Mouse (Mus musculus) 3T3-L1 (cell line): ENCODE measurements around the gene Hoxb7.

Source experiments
- DNase-seq: peaks from one replicate; pipeline ENCODE4 v3.0.0-alpha.2; 2015; ENCODE audit warnings: low read depth, low spot score

Gene Hoxb7

GRCm38 (mm10) chr11:96299781-96300180 is 13.4 kb downstream of the Hoxb7 start:
- no peak for DNase-seq

DNA sequence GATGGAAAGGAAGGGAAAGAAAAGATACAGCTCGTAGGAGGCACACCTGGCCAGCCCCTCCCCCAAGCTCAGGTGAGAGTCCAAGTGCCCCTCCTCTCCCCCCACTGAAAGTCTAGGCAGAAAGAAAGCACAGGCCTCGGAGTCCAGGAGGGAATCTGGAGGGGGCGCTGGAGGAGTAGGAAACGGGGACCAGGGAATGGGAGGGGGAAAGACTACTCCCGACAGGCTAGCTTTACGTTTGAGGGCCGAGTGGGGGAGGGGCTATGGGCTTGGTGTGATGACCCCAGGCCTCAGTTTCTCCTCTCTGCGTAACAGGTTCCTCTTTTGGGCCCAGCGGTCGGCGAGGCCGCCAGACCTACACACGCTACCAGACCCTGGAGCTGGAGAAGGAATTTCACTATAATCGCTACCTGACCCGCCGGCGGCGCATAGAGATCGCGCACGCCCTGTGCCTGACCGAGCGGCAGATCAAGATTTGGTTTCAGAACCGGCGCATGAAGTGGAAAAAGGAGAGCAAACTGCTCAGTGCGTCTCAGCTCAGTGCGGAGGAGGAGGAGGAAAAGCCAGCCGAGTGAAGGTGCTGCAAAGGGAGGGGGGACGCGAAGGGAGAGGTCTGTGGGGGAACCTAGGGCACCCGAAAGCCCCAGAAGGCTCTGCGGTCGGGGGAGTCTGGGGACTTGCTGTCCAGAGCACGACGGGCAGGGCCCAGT is 14.1 kb downstream of the Hoxb7 start:
- no peak for DNase-seq

GRCm38 (mm10) chr11:96301064-96301431 is 14.6 kb downstream of the Hoxb7 start:
- no peak for DNase-seq

DNA sequence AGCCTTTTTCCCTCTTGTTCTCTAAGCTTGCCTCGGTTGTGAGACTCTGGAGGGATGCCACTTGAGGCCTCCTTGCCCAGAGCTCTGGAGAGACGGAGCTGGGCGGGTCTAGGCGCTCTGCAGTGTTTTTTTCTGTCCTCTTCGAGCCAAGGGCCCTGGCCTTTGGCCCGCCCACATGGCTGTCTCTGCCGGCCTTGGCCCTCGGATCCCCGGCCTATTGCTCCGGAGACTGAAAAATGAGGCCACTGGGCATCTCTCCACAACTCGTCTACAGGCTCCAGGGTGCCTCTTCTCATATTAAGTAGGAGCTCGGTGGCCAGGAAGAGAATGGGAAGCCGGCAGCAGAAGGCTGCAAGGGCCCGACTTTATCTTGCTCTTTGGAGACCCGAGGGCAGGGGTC is 15.4 kb downstream of the Hoxb7 start:
- DNase-seq = no peak

- DNase-seq = no peak
These were observed 16.1 kb downstream of the Hoxb7 start for GRCm38 (mm10) chr11:96302381-96303150.

DNA sequence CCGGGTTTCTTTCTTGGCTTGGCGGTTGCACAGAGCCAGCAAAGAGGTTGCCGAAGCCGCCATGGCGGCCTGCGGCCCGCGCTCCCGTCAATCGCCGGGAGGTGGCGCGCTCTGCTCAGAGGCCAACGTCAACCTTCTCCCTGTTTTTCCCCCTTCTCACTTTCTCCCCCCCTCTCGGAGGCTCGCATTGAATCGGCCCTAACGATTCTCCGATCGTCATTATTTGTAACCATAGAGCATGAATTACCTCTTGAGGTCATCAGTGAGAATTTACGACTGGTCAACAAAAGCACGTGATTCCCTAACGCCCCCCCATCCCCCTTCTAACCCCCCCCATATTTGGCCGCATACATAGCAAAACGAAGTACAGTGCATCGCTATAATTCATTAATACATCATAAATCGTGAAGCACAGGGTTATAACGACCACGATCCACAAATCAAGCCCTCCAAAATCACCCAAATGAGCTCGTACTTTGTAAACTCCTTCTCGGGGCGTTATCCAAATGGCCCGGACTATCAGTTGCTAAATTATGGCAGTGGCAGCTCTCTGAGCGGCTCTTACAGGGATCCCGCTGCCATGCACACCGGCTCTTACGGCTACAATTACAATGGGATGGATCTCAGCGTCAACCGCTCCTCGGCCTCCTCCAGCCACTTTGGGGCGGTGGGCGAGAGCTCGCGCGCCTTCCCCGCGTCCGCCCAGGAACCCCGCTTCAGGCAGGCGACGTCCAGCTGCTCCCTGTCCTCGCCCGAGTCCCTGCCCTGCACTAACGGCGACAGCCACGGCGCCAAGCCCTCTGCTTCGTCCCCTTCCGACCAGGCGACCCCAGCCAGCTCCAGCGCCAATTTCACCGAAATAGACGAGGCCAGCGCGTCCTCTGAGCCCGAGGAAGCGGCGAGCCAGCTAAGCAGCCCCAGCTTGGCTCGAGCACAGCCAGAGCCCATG is 17.0 kb downstream of the Hoxb7 start, which contains the start of gene Hoxb5:
Gene Hoxb5, plus strand, starts transcription at position 186 of the 949 bp plus-strand sequence.
- DNase-seq = peak; percentile 53

- no peak for DNase-seq
These were observed 18.2 kb downstream of the Hoxb7 start for GRCm38 (mm10) chr11:96304381-96305195.

DNA sequence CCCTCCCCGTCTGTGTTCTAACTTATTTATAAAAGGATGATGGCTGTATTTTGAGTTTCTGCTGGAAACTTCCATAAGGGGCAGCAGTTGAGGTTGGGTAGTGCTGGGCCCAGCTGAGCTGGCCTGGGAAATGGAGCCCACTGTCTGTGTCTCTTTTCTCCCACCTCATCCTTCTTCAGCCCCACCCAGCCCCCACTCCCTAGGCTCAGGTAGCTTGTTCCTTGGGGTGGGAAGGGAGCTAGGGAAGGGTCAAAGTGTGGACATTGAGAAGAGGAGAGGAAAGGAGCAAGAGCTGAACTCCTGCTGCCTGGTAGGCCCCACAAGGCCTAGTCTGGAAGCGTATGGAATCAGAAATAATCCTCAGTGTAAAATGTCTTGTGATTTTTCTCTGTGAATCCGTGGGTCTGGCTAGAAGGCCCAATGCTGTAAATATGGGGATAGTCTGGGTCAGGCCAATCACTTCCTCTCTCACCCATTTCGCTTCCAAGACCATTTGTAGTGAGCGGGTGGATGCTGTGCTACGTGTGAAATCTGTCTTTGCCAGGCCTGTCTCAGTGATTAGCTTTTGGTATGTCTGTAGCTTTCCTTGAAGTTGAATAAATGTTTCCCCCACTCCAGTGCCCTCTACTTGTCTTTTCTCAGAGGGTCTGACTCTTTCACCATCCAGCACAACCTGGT is 19.2 kb downstream of the Hoxb7 start:
- no peak for DNase-seq

DNA sequence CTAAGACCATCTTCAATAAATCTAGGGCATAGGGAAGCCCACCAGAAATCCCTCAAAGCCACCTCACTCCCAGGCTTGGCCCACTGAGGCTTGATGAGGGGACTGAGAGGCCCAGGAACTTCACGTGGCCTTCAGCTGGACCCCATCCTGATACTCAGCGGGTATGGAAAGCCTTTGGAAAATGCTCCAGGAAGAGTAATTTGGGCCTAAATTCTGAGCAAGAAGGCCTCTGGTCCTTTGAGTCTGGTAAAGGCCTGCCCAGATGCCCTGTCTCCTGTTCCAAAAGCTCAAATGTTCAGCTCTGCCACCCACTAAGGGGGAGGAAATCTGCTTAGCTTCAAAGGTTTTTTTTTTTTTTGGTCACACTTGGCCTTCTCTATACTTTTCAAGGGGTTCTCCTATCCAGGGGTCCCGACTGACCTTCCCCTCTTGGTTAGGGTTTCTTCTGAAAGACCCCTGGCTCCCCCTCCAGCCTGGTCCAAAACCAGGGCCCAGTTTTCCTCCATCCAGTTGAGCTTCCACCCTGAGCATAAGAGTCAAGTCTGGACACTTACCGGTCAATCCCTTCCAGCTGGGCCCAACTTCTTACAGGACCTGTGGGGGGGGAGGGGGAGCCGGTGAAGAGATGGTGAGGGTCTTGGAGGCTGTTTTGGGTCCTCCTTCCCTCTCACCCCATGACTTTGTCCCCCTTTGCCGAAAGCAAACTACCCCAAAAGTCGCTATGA is 19.9 kb downstream of the Hoxb7 start:
- no peak for DNase-seq

DNA sequence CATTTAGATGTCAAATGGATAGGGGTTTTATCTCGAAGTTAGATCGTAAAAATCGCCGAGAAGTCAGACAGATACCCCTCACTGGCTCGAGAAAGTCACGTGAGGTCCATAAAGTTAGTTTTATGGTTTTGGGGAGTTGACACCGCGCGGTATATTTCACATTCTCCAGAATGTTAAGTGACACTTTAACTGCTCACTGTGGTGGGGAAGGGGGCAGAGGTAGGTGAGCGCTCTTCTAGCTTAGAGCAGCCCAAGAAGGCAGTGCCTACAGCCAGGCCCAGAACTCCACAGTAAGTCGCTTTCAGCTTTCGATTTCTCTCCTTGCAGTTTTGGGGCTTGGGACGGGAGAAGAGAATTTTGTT is 20.5 kb downstream of the Hoxb7 start:
- DNase-seq = no peak

- no peak for DNase-seq
These were observed 22.3 kb downstream of the Hoxb7 start for GRCm38 (mm10) chr11:96308763-96309162.

DNA sequence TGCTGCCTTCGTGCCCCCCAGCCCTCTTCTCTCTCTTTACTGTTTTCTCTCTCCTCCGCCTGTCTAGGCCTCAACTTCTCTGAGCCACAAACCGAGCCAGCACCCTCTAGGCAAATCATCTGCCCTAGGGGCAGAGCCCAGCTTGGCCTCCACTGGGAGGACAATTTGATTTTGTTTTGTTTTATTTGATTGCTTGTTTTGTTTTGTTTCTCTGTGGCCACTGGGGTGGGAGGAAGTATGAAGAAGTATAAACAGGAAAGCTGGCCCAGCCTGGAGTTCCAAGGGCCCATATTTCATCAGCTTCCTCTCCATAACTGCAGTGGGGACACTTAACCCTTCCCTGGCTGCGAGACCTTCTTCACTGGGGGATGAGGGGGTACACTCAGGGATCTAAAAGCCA is 22.9 kb downstream of the Hoxb7 start:
- no peak for DNase-seq

DNA sequence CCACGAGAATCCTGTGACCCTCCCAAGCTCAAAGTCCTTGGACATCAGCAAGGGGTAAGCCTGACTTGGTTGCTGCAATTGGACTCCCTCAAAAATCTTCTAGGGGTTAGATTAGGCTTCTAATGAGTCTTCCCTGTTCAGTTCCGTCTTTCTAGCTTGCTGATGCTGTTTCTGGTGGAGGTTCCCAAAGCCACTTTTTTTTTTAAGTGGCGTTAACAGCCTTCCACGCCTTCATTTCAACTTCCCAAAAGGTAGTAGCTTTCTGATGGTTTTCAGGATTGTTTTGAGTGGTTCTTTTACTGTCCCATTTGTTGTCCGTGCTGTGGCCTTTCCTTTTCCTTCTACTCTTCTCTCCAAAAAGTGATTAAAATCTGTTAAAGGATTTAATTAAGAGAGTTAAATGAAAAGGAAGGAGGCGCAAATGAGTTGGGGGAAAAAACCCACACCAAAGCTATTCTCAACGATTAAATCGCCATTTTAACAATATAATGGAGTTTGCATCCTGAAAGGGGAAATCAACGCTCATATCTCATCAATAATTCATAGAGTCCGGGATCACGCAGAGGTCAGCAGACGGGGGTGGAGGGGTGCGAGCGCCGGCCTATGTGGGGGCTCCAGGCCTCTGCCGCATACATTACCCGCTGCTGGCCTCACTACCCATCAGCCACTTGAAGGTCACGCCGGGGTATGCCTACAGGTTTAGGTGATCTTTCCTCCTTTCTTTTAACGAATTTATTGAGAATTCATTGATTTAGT is 23.9 kb downstream of the Hoxb7 start:
- DNase-seq = no peak

DNA sequence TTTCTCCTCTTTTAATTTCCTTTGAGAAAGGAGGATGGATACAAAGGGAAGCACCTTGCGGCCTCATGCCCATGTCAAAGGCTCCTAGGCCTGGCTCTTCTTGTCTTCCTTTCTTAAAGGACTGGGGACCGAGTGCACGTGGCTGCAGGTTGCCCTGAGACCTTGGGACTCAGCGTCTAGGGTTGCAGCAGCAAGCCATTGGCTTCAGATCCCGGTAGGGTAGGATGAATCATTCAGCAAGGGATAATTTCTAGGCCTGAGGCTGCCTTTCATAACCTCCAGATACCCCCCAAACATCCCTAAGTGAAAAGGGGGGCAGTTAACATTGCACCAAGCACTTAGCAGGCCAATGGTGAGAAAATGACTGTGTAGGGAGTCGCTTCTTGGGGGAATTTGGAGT is 24.7 kb downstream of the Hoxb7 start:
- DNase-seq = no peak

GRCm38 (mm10) chr11:96311520-96312417 is 25.3 kb downstream of the Hoxb7 start:
- DNase-seq = peak; percentile 56

DNA sequence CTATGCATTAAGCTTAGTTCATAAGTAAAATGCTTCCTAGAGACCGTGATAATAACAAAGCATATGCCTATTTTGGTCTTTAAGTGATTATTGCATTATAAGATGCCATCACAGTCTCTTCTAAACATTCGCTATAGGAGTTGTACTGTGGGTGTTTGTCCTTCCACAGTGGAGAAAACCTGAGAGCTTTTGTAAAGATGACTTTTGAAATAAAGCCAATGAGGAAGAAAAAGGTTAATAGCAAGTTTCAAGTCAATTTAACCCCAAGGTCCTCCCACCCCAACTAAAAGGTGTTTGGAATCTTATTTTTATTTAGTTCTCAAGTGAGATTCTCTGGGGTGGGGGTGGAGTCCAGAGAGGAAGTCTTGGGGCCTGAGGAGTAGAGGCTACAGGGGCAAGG is 26.7 kb downstream of the Hoxb7 start:
- no peak for DNase-seq

DNA sequence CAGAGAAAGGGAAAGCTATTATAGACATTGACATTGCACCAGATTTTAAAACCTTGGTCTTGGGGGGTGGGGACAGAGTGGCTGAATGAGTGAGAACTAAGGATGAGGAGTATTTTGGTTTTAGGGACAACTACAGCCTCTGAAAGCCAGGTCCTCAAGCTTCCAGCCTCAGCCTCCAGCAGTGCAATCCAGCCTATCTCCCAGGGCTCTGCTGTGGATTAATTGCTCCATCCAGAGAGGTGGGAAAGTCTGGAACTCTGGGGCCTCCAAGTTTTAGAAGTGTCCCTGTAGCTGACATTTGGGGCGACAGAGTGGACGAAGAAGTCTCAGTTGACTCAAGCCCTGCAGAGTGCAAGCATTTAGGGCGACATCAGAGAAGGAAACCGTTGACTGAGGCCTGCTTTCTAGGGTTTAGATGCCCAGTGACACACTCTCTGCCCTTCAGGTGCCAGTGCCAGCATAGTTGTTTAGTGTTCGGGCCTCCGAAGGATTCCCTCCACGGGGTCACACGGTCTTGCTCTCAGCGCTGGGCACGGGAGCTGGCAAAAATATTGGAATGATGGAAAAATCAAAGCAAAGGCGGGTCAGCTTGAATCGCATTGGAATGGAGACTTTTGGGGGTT is 27.5 kb downstream of the Hoxb7 start:
- DNase-seq = no peak
